Mouse (Mus musculus): ENCODE data around the gene Rabl6. TPM values are rescaled to one million over a fixed set of nuclear protein-coding genes. Genes with fewer than 3 reads are reported as not detected.

The Rabl6 gene
- polyA plus RNA-seq, 1 experiment from 2014 or later = 71.9 TPM

GRCm38 (mm10) chr2:25608671-25609070 is 350 bp upstream of the Rabl6 start:
- Histone ChIP-seq H3K9ac (ENCODE audit: low read depth, low read length) (peak overlapping the region; percentile 99), H3K4me1 (ENCODE audit: control insufficient read depth, insufficient read depth, low read length) (peaks cover 17% of the 10 kb centered on the region), H3K27me3 (replicated peaks; ENCODE audit: control insufficient read depth, insufficient read depth, low read length) (no peaks in the 10 kb centered on the region), H3K4me2 (ENCODE audit: low read depth, low read length) (peak overlapping the region; percentile 69), H3K27ac (replicated peaks; ENCODE audit: low read depth, low read length) (peak overlapping the region; percentile 96), H3K9me3 (ENCODE audit: control insufficient read depth, low read length) (no peaks in the 10 kb centered on the region), H3K4me3 (ENCODE audit: low read depth, low read length) (peak overlapping the region; percentile 99), H3K36me3 (ENCODE audit: control insufficient read depth, insufficient read depth, low read length) (0 out of 2 replicates have a peak, but pooled peaks cover 3% of the 10 kb centered on the region)
- ATAC-seq (ENCODE audit: low read depth) (0 out of 2 replicates have a peak, but pooled peaks have one; percentile 1), DNase-seq (ENCODE audit: low spot score) (no peak)
- 63% methylated on average over 10 of the region's 10 CpGs for WGBS

GRCm38 (mm10) chr2:25602526-25602925 is 5.8 kb downstream of the Rabl6 start:
- no peak overlapping the region for H3K27ac ChIP-seq (replicated peaks; ENCODE audit: low read depth, low read length)
- no peaks in the 10 kb centered on the region for H3K9me3 ChIP-seq (ENCODE audit: control insufficient read depth, low read length)
- DNase-seq (ENCODE audit: low spot score) (no peak), ATAC-seq (ENCODE audit: low read depth) (no peak)
- no peak overlapping the region for H3K9ac ChIP-seq (ENCODE audit: low read depth, low read length)
- peaks cover 11% of the 10 kb centered on the region for H3K4me1 ChIP-seq (ENCODE audit: control insufficient read depth, insufficient read depth, low read length)
- peaks cover 63% of the 10 kb centered on the region for H3K36me3 ChIP-seq (ENCODE audit: control insufficient read depth, insufficient read depth, low read length)
- H3K27me3 ChIP-seq (replicated peaks; ENCODE audit: control insufficient read depth, insufficient read depth, low read length) = no peaks in the 10 kb centered on the region
- WGBS = 96% methylated on average over 5 of the region's 5 CpGs
- no peak overlapping the region for H3K4me2 ChIP-seq (ENCODE audit: low read depth, low read length)
- no peak overlapping the region for H3K4me3 ChIP-seq (ENCODE audit: low read depth, low read length)

DNA sequence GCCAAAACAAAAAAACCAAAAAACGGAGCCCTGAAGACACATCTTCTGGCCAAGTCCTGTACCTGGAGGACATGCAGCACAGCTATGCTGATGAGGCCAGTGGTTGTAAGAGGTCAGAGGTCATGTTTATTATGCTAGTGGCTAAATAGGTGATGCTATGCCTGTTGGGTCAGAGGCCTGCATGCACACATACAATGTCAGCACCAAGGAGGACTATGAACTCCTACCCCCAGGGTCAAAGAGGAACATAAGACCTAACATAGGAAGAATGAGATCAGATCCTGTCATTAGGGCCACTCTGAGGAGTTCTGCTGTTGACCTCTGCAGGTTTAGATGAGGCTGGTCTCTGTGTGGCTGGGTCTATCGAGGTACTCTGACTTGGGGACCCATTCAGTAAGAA is 8.3 kb downstream of the Rabl6 start:
- Histone ChIP-seq H3K9ac (ENCODE audit: low read depth, low read length) (no peak overlapping the region), H3K36me3 (ENCODE audit: control insufficient read depth, insufficient read depth, low read length) (peaks cover 88% of the 10 kb centered on the region), H3K4me1 (ENCODE audit: control insufficient read depth, insufficient read depth, low read length) (no peaks in the 10 kb centered on the region), H3K27me3 (replicated peaks; ENCODE audit: control insufficient read depth, insufficient read depth, low read length) (no peaks in the 10 kb centered on the region), H3K4me3 (ENCODE audit: low read depth, low read length) (no peak overlapping the region), H3K27ac (replicated peaks; ENCODE audit: low read depth, low read length) (no peak overlapping the region), H3K4me2 (ENCODE audit: low read depth, low read length) (no peak overlapping the region), H3K9me3 (ENCODE audit: control insufficient read depth, low read length) (no peaks in the 10 kb centered on the region)
- WGBS = 90% methylated on average over 2 of the region's 2 CpGs
- ATAC-seq (ENCODE audit: low read depth) (no peak), DNase-seq (ENCODE audit: low spot score) (no peak)

DNA sequence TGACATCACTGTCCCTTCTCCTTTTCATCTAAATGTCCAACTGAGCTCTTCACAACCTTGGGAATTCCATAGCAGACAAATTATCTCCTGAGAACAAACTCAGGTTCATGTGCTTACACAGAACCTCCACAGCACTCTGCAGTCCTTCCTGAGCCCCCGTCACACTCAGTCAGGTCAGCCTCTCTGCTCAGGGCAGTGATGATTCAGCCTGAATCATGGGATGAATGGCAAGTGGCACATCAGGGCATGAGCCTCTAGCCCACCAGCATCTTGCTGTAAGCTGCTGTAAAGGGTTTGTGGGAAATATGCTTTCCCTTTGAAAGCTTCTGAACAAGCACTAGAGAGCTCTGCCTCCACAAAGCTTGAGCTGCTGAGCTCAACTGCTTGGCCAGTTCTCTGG is 9.6 kb downstream of the Rabl6 start:
- Histone ChIP-seq H3K4me2 (ENCODE audit: low read depth, low read length) (no peak overlapping the region), H3K4me1 (ENCODE audit: control insufficient read depth, insufficient read depth, low read length) (no peaks in the 10 kb centered on the region), H3K9me3 (ENCODE audit: control insufficient read depth, low read length) (no peaks in the 10 kb centered on the region), H3K36me3 (ENCODE audit: control insufficient read depth, insufficient read depth, low read length) (peaks cover 94% of the 10 kb centered on the region), H3K27me3 (replicated peaks; ENCODE audit: control insufficient read depth, insufficient read depth, low read length) (no peaks in the 10 kb centered on the region), H3K4me3 (ENCODE audit: low read depth, low read length) (no peak overlapping the region), H3K27ac (replicated peaks; ENCODE audit: low read depth, low read length) (no peak overlapping the region), H3K9ac (ENCODE audit: low read depth, low read length) (no peak overlapping the region)
- WGBS = 94% methylated on average over 1 of the region's 1 CpGs
- ATAC-seq (ENCODE audit: low read depth) (no peak), DNase-seq (ENCODE audit: low spot score) (no peak)

- DNase-seq (ENCODE audit: low spot score) = no peak
- H3K4me1 ChIP-seq (ENCODE audit: control insufficient read depth, insufficient read depth, low read length) = no peaks in the 10 kb centered on the region
- WGBS = 87% methylated on average over 5 of the region's 5 CpGs
- H3K36me3 ChIP-seq (ENCODE audit: control insufficient read depth, insufficient read depth, low read length) = peaks cover 96% of the 10 kb centered on the region
- H3K9ac ChIP-seq (ENCODE audit: low read depth, low read length) = no peak overlapping the region
- H3K4me3 ChIP-seq (ENCODE audit: low read depth, low read length) = no peak overlapping the region
- ATAC-seq (ENCODE audit: low read depth) = peak; percentile 34; the same call in 1 of the 2 replicates
- no peaks in the 10 kb centered on the region for H3K27me3 ChIP-seq (replicated peaks; ENCODE audit: control insufficient read depth, insufficient read depth, low read length)
- H3K4me2 ChIP-seq (ENCODE audit: low read depth, low read length) = no peak overlapping the region
- H3K9me3 ChIP-seq (ENCODE audit: control insufficient read depth, low read length) = no peaks in the 10 kb centered on the region
- no peak overlapping the region for H3K27ac ChIP-seq (replicated peaks; ENCODE audit: low read depth, low read length)
These were observed 11.4 kb downstream of the Rabl6 start for GRCm38 (mm10) chr2:25596765-25597510.

GRCm38 (mm10) chr2:25591863-25592262 is 16.5 kb downstream of the Rabl6 start:
- H3K27me3 ChIP-seq (replicated peaks; ENCODE audit: control insufficient read depth, insufficient read depth, low read length) = no peaks in the 10 kb centered on the region
- H3K4me3 ChIP-seq (ENCODE audit: low read depth, low read length) = no peak overlapping the region
- H3K4me2 ChIP-seq (ENCODE audit: low read depth, low read length) = no peak overlapping the region
- no peak overlapping the region for H3K9ac ChIP-seq (ENCODE audit: low read depth, low read length)
- no peak overlapping the region for H3K27ac ChIP-seq (replicated peaks; ENCODE audit: low read depth, low read length)
- ATAC-seq (ENCODE audit: low read depth) (no peak), DNase-seq (ENCODE audit: low spot score) (no peak)
- H3K9me3 ChIP-seq (ENCODE audit: control insufficient read depth, low read length) = no peaks in the 10 kb centered on the region
- H3K4me1 ChIP-seq (ENCODE audit: control insufficient read depth, insufficient read depth, low read length) = no peaks in the 10 kb centered on the region
- H3K36me3 ChIP-seq (ENCODE audit: control insufficient read depth, insufficient read depth, low read length) = peaks cover 93% of the 10 kb centered on the region
- 80% methylated on average over 2 of the region's 2 CpGs for WGBS

- Histone ChIP-seq H3K27ac (replicated peaks; ENCODE audit: low read depth, low read length) (no peak overlapping the region), H3K4me2 (ENCODE audit: low read depth, low read length) (no peak overlapping the region), H3K9ac (ENCODE audit: low read depth, low read length) (no peak overlapping the region), H3K9me3 (ENCODE audit: control insufficient read depth, low read length) (no peaks in the 10 kb centered on the region), H3K36me3 (ENCODE audit: control insufficient read depth, insufficient read depth, low read length) (peaks cover 94% of the 10 kb centered on the region), H3K4me1 (ENCODE audit: control insufficient read depth, insufficient read depth, low read length) (no peaks in the 10 kb centered on the region), H3K4me3 (ENCODE audit: low read depth, low read length) (no peak overlapping the region), H3K27me3 (replicated peaks; ENCODE audit: control insufficient read depth, insufficient read depth, low read length) (no peaks in the 10 kb centered on the region)
- WGBS = 93% methylated on average over 7 of the region's 8 CpGs
- DNase-seq (ENCODE audit: low spot score) = no peak
- ATAC-seq (ENCODE audit: low read depth) = no peak
These were observed 20.0 kb downstream of the Rabl6 start for GRCm38 (mm10) chr2:25588227-25588907.

GRCm38 (mm10) chr2:25587290-25587689 is 21.0 kb downstream of the Rabl6 start:
- Histone ChIP-seq H3K27me3 (replicated peaks; ENCODE audit: control insufficient read depth, insufficient read depth, low read length) (no peaks in the 10 kb centered on the region), H3K36me3 (ENCODE audit: control insufficient read depth, insufficient read depth, low read length) (peaks cover 91% of the 10 kb centered on the region), H3K4me1 (ENCODE audit: control insufficient read depth, insufficient read depth, low read length) (peaks cover 4% of the 10 kb centered on the region; the same call in 1 of the 2 replicates), H3K27ac (replicated peaks; ENCODE audit: low read depth, low read length) (no peak overlapping the region), H3K4me3 (ENCODE audit: low read depth, low read length) (no peak overlapping the region), H3K9ac (ENCODE audit: low read depth, low read length) (no peak overlapping the region), H3K4me2 (ENCODE audit: low read depth, low read length) (no peak overlapping the region), H3K9me3 (ENCODE audit: control insufficient read depth, low read length) (no peaks in the 10 kb centered on the region)
- DNase-seq (ENCODE audit: low spot score) = no peak
- ATAC-seq (ENCODE audit: low read depth) = no peak
- WGBS = 90% methylated on average over 8 of the region's 8 CpGs
